Mouse (Mus musculus): ENCODE data around the gene Ncoa3.

DNA sequence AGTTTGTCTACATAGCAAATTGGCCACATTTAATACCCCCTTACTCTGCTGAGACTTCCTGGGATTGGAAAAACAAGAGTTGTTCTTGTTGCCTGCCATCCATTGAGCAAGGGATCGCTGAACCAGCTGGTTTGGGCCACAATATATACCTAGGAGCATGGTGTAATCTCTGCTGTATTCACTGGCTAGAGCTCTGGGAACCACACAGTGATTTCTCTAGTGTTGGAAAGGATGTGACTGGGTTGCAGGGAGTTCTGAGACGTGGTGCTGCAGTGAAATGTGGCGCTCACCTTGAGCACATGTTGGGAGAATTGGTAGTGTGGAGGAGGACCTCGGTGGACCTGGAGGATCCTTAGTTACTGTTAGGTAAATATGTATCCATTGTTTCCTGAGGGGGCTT, 6.5 kb downstream of the Ncoa3 start:
- TF ChIP-seq POLR2A (IDR thresholded peaks at IDR 0.05; ENCODE audit: extremely low read depth, insufficient read depth, low read length), result no peak
- no peak for TF ChIP-seq CTCF (IDR thresholded peaks at IDR 0.05; ENCODE audit: low read depth, low read length)

Data from liver, adult 2 months (tissue).